Mouse (Mus musculus): ENCODE results near the gene Slc39a13.

- TF ChIP-seq CTCF (IDR thresholded peaks at IDR 0.05; ENCODE audit: low read depth, low read length) (no peak), POLR2A (IDR thresholded peaks at IDR 0.05; ENCODE audit: borderline replicate concordance, low read depth, low read length) (no peak)
These were observed 43.1 kb upstream of the Slc39a13 start for GRCm38 (mm10) chr2:91113334-91113733.

All from bone marrow macrophage, adult 2 months (primary cell).